In genomic region chr13:105096316-105096715, GRCm38 (mm10) we compare ENCODE assay signal across 30 mouse cellular contexts. TPM values are rescaled to one million over a fixed set of nuclear protein-coding genes. Genes with fewer than 3 reads are reported as not detected.
DNase-seq lines count a peak whose midpoint lies in the region; ATAC-seq lines count a peak whose summit lies in the region.
"Had no signal": no experiment of that assay in that cellular context is flagged by ENCODE, and none has a peak within 500 bp of the region (broad histone marks: within the 10 kb centered on the region; RNA-seq: fewer than 3 reads in every experiment).

No protein-coding gene starts in this region.

- no peaks in the 10 kb centered on the region for H3K27me3 ChIP-seq in midbrain, embryonic 10.5 days (ENCODE audit: low read depth, poor library complexity, severe bottlenecking)
- H3K27me3 ChIP-seq in midbrain, embryonic 16.5 days (ENCODE audit: control insufficient read depth, insufficient read depth, low read depth, low read length): no peaks in the 10 kb centered on the region
- H3K27me3 ChIP-seq: embryonic facial prominence, embryonic 15.5 days; forebrain, embryonic 12.5 days; heart, embryonic 15.5 days had no signal

- no peak for ATAC-seq in midbrain, embryonic 16.5 days
- ATAC-seq: CD4-positive, CD25-positive, alpha-beta regulatory T cell, adult 4 months; forebrain, postnatal 0 days; hindbrain, embryonic 16.5 days had no signal

- DNase-seq in embryo, embryonic 10 days (ENCODE audit: low spot score): peak; percentile 29
- no peak for DNase-seq in embryo, embryonic 9.5 days (ENCODE audit: extremely low spot score)
- DNase-seq in midbrain, embryonic 10.5 days (ENCODE audit: low spot score): peak; percentile 19
- DNase-seq in ovary, adult 18-20 months (ENCODE audit: low spot score): peak; percentile 24
- DNase-seq in ovary, postnatal 14 days (ENCODE audit: low spot score): no peak
- no peak for DNase-seq in layer of hippocampus, postnatal 10 days (ENCODE audit: low spot score in 2 of 2)
- DNase-seq: adrenal gland, adult 8-10 months; adrenal gland, postnatal 36 days; B cell, adult 2 months; cerebellum, adult 11 months; cerebellum, adult 8-10 months; cerebellum, postnatal 14 days; forebrain, postnatal 0 days; gastrocnemius, postnatal 14 days; heart, adult 2 months; heart, postnatal 14 days had no signal

- no peak overlapping the region for H3K9ac ChIP-seq in midbrain, embryonic 16.5 days (ENCODE audit: low read depth, low read length)
- H3K9ac ChIP-seq: embryonic facial prominence, embryonic 15.5 days; forebrain, embryonic 12.5 days; forebrain, postnatal 0 days; heart, embryonic 15.5 days had no signal

- no peaks in the 10 kb centered on the region for H3K9me3 ChIP-seq in midbrain, embryonic 10.5 days (replicated peaks)
- no peaks in the 10 kb centered on the region for H3K9me3 ChIP-seq in midbrain, embryonic 16.5 days (replicated peaks; ENCODE audit: control insufficient read depth, low read length, poor library complexity, severe bottlenecking)
- H3K9me3 ChIP-seq: embryonic facial prominence, embryonic 15.5 days; forebrain, embryonic 12.5 days; G1E; heart, embryonic 15.5 days had no signal

- H3K4me1 ChIP-seq in midbrain, embryonic 10.5 days: peaks cover 6% of the 10 kb centered on the region; the same call in 1 of the 2 replicates
- H3K4me1 ChIP-seq in midbrain, embryonic 16.5 days (ENCODE audit: control insufficient read depth, insufficient read depth, low read length): no peaks in the 10 kb centered on the region
- H3K4me1 ChIP-seq: embryonic facial prominence, embryonic 15.5 days; forebrain, embryonic 12.5 days; heart, embryonic 15.5 days had no signal

- no peak overlapping the region for H3K4me2 ChIP-seq in midbrain, embryonic 16.5 days (ENCODE audit: low read length)
- H3K4me2 ChIP-seq: embryonic facial prominence, embryonic 15.5 days; forebrain, embryonic 12.5 days; heart, embryonic 11.5 days; heart, embryonic 15.5 days had no signal

- WGBS in midbrain, embryonic 10.5 days: 79% methylated on average over 2 of the region's 2 CpGs
- 70% methylated on average over 2 of the region's 2 CpGs for whole genome bisulfite sequencing in midbrain, embryonic 16.5 days

- H3K36me3 ChIP-seq in midbrain, embryonic 10.5 days: no peaks in the 10 kb centered on the region
- H3K36me3 ChIP-seq in midbrain, embryonic 16.5 days (ENCODE audit: control insufficient read depth, insufficient read depth, low read length): no peaks in the 10 kb centered on the region
- H3K36me3 ChIP-seq: embryonic facial prominence, embryonic 15.5 days; forebrain, embryonic 12.5 days; G1E; heart, embryonic 15.5 days had no signal

- H3K27ac ChIP-seq in midbrain, embryonic 10.5 days (replicated peaks): no peak overlapping the region
- H3K27ac ChIP-seq in midbrain, embryonic 16.5 days (ENCODE audit: low read length): no peak overlapping the region
- H3K27ac ChIP-seq: embryonic facial prominence, embryonic 15.5 days; forebrain, embryonic 12.5 days; heart, adult 2 months; heart, embryonic 15.5 days had no signal

- H3K4me3 ChIP-seq in midbrain, embryonic 10.5 days: no peak overlapping the region
- H3K4me3 ChIP-seq in midbrain, embryonic 16.5 days (ENCODE audit: low read depth, low read length): no peak overlapping the region
- H3K4me3 ChIP-seq: embryonic facial prominence, embryonic 15.5 days; erythroblast, embryonic 14.5 days; forebrain, embryonic 12.5 days; heart, adult 2 months; heart, embryonic 15.5 days had no signal

RNA-seq across cellular contexts. Expression of gene 4933425L06Rik, which starts 14.4 kb away (rescaled TPM):
- polyA plus RNA-seq in midbrain, embryonic 10.5 days (2016; fragmentation: Nextera tagmentation; extraction: Ambion mirVana): not detected in 2 replicates
- not detected in 2 replicates for polyA plus RNA-seq in midbrain, embryonic 16.5 days (2015; fragmentation: Nextera tagmentation; extraction: Ambion mirVana)
- not detected for total RNA-seq in layer of hippocampus, postnatal 10 days (2021)
- total RNA-seq: adrenal gland, adult 8-10 months; adrenal gland, postnatal 36 days; common myeloid progenitor, adult 5-6 weeks; forebrain, postnatal 0 days; gastrocnemius, adult 18-20 months; gastrocnemius, postnatal 14 days; heart, adult 2 months; heart, postnatal 14 days; hematopoietic stem cell, adult 5-6 weeks had no signal
- polyA plus RNA-seq: CD4-positive, CD25-positive, alpha-beta regulatory T cell, adult 4 months; embryonic facial prominence, embryonic 11.5 days; embryonic facial prominence, embryonic 15.5 days; erythroblast, embryonic 14.5 days; forebrain, embryonic 12.5 days; forebrain, postnatal 0 days; G1E; gonadal fat pad, adult 2 months; heart, adult 2 months; heart, embryonic 11.5 days; heart, embryonic 15.5 days had no signal

RNA-seq across cellular contexts. Expression of gene Rgs7bp, which starts 41.6 kb away (rescaled TPM):
- polyA plus RNA-seq in midbrain, embryonic 10.5 days (2016; fragmentation: Nextera tagmentation; extraction: Ambion mirVana): 0.57 and 0.92 TPM in 2 replicates
- polyA plus RNA-seq in midbrain, embryonic 16.5 days (2015; fragmentation: Nextera tagmentation; extraction: Ambion mirVana): 5.0 and 5.8 TPM in 2 replicates
- 10 to 100 TPM; 85.4 to 85.7 TPM for total RNA-seq in layer of hippocampus, postnatal 10 days (2021)
- polyA plus RNA-seq: CD4-positive, CD25-positive, alpha-beta regulatory T cell, adult 4 months; erythroblast, embryonic 14.5 days; G1E had no signal

Comparison
In these comparisons a context has a peak if more than half of its experiments do, and no peak if none do; other contexts are left out.
1. DNase-seq: peak in embryo, embryonic 10 days (single experiment), midbrain, embryonic 10.5 days (single experiment) and ovary, adult 18-20 months (single experiment); none in embryo, embryonic 9.5 days (single experiment), ovary, postnatal 14 days (single experiment) and layer of hippocampus, postnatal 10 days (0 of 2).